Mouse (Mus musculus): ENCODE data around the gene Tmem56.

DNA sequence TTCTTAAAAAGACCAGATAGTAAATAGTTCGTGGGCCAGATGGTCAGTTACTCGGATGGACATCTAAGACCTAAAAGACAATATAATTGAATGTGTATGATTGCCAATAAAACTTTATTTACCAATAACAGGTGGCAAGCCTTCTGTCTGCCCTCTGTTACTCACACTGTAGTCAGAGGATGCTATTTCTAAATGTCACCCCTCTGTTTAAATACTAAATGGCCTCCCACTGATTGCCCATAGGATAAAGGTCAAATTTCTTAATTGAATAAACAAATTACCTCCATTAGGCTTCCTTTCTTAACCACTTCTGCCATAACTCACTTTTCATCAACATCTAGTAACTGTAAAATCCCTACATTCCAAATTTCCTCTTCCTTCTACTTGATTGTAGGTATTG, 10.3 kb downstream of the Tmem56 start:
- TF ChIP-seq CTCF (IDR thresholded peaks at IDR 0.05; ENCODE audit: control insufficient read depth, insufficient read depth, insufficient replicate concordance, low read depth, low read length) (no peak), POLR2A (IDR thresholded peaks at IDR 0.05; ENCODE audit: control insufficient read depth, low read depth, low read length) (no peak)

All from testis, adult 2 months (tissue).